Mouse (Mus musculus) heart, embryonic 12.5 days (tissue): ENCODE results near the gene Tubb3. TPM values are rescaled to one million over a fixed set of nuclear protein-coding genes. Genes with fewer than 3 reads are reported as not detected.

ENCODE experiments used
- ATAC-seq: fragments of 200-750 bp; cut with Nextera tagmentation; 2 replicates; pipeline ENCODE4 v1.8.0; 2017; ENCODE audit warnings: moderate TSS enrichment, moderate library complexity; ENCODE audit not compliant: insufficient number of reproducible peaks, low FRiP score
- H3K27ac ChIP-seq: fragments of 300-500 bp; sonication (generic); 2 replicates; pipeline ENCODE4 v1.5.1; 2016; ENCODE audit warnings: mild to moderate bottlenecking, moderate library complexity; ENCODE audit not compliant: poor library complexity, severe bottlenecking
- H3K27me3 ChIP-seq: fragments of 300-500 bp; sonication (generic); replicated peaks from 2 replicates; pipeline ENCODE4 v1.6.1; 2016; ENCODE audit warnings: mild to moderate bottlenecking, moderate library complexity
- H3K36me3 ChIP-seq: fragments of 300-500 bp; sonication (generic); 2 replicates; pipeline ENCODE4 v1.6.1; 2016; ENCODE audit warnings: mild to moderate bottlenecking, moderate library complexity
- H3K4me1 ChIP-seq: fragments of 300-500 bp; sonication (generic); replicated peaks from 2 replicates; pipeline ENCODE4 v1.6.1; 2016; ENCODE audit warnings: mild to moderate bottlenecking
- H3K4me2 ChIP-seq: fragments of 300-500 bp; sonication (generic); 2 replicates; pipeline ENCODE4 v1.6.1; 2016; ENCODE audit warnings: mild to moderate bottlenecking, moderate library complexity
- H3K4me3 ChIP-seq: fragments of 300-500 bp; sonication (generic); 2 replicates; pipeline ENCODE4 v1.5.1; 2016; ENCODE audit warnings: mild to moderate bottlenecking
- H3K9ac ChIP-seq: fragments of 300-500 bp; sonication (generic); 2 replicates; pipeline ENCODE4 v1.6.1; 2016; ENCODE audit warnings: mild to moderate bottlenecking, moderate library complexity
- H3K9me3 ChIP-seq: fragments of 300-500 bp; sonication (generic); replicated peaks from 2 replicates; pipeline ENCODE4 v1.6.1; 2016; ENCODE audit warnings: mild to moderate bottlenecking, moderate library complexity
- WGBS: fragments of 180-500 bp; shearing (Covaris S2); methylation state at CpG from one replicate; pipeline ENCODE4 v1.1.7; 2016; 5-methylcytosine and 5-hydroxymethylcytosine counted together
- polyA plus RNA-seq: library from polyadenylated mRNA; unstranded; fragments of >200 nt; fragmentation: Nextera tagmentation; extraction: Ambion mirVana; gene quantifications from 2 replicates; pipeline ENCODE4 v1.2.1, GENCODE M21; 2016

Gene Tubb3
- polyA plus RNA-seq, 1 experiment from 2014 or later = 9.1 TPM

- WGBS = 85% methylated on average over 13 of the region's 13 CpGs
- 0 out of 2 replicates have a peak, but pooled peaks have one; percentile 12 for ATAC-seq
- no peak overlapping the region for H3K4me2 ChIP-seq
Measured at GRCm38 (mm10) chr8:123398308-123398707, 12.9 kb upstream of the Tubb3 start.

GRCm38 (mm10) chr8:123401936-123402335, 9.3 kb upstream of the Tubb3 start:
- Histone ChIP-seq H3K9me3 (no peaks in the 10 kb centered on the region), H3K4me1 (peaks cover 10% of the 10 kb centered on the region), H3K27me3 (no peaks in the 10 kb centered on the region), H3K4me2 (no peak overlapping the region), H3K9ac (no peak overlapping the region), H3K4me3 (no peak overlapping the region), H3K27ac (no peak overlapping the region), H3K36me3 (peaks cover 67% of the 10 kb centered on the region)
- 92% methylated on average over 9 of the region's 9 CpGs for WGBS
- no peak for ATAC-seq

More at GRCm38 (mm10) chr8:123398308-123398707, 12.9 kb upstream of the Tubb3 start:
- H3K4me1 ChIP-seq = no peaks in the 10 kb centered on the region
- H3K36me3 ChIP-seq = peaks cover 100% of the 10 kb centered on the region
- no peaks in the 10 kb centered on the region for H3K9me3 ChIP-seq
- H3K9ac ChIP-seq = no peak overlapping the region
- no peaks in the 10 kb centered on the region for H3K27me3 ChIP-seq
- no peak overlapping the region for H3K4me3 ChIP-seq
- no peak overlapping the region for H3K27ac ChIP-seq

GRCm38 (mm10) chr8:123402730-123403326, 8.4 kb upstream of the Tubb3 start:
- Histone ChIP-seq H3K4me1 (peaks cover 16% of the 10 kb centered on the region), H3K9me3 (no peaks in the 10 kb centered on the region), H3K4me3 (no peak overlapping the region), H3K4me2 (no peak overlapping the region), H3K36me3 (peaks cover 58% of the 10 kb centered on the region), H3K27me3 (peaks cover 5% of the 10 kb centered on the region; the same call in 1 of the 2 replicates), H3K9ac (no peak overlapping the region), H3K27ac (no peak overlapping the region)
- WGBS = 87% methylated on average over 9 of the region's 9 CpGs
- no peak for ATAC-seq

DNA sequence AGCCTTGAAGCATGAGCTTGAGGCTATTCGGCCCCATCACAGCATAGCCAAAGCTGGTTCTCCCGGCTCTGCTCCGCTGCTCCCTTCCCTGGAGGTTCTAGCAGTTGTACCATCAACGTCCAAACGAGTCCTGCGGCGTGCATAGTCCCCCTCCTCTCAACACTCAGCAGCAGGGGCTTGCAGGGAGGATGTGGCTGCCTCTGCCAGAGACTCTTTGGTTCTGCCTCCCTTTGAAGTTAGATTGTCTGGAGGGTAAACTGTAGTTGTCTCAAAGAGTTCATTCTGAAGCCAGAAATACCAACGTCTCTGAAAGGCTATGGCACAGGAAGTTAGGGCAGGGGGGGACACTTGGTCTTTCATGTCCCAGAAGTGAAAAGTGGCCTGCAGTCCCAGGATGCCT, 6.7 kb upstream of the Tubb3 start:
- ATAC-seq = no peak
- 48% methylated on average over 8 of the region's 8 CpGs for WGBS
- H3K4me3 ChIP-seq = no peak overlapping the region
- H3K36me3 ChIP-seq = peaks cover 41% of the 10 kb centered on the region
- H3K27me3 ChIP-seq = peaks cover 10% of the 10 kb centered on the region; the same call in 1 of the 2 replicates
- H3K27ac ChIP-seq = no peak overlapping the region
- H3K9me3 ChIP-seq = no peaks in the 10 kb centered on the region
- H3K9ac ChIP-seq = no peak overlapping the region
- H3K4me1 ChIP-seq = peaks cover 32% of the 10 kb centered on the region
- no peak overlapping the region for H3K4me2 ChIP-seq

DNA sequence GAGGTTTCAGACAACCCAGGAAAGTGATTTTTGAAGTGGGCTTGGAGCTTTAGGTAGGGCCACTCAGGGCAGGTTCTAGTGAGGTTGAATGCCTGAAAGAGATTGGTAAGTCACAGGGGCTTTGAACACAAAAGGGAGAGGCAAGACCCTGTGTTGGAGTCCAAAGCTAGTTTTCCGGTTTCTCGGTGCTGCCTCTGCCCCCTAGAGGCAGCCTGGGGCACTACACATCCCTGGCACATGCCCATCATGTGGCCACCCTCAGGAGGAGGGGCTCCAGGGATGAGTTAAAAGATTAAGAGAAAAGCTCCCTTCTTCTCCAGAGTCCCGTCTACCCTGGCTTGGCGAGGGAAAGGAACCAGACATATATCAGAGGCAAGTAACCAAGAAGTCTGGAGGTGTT, 4.4 kb upstream of the Tubb3 start, which contains the start of gene Mc1r:
Gene Mc1r, plus strand, starts transcription at position 322 of the 400 bp plus-strand sequence.
- no peak for ATAC-seq
- Histone ChIP-seq H3K9me3 (no peaks in the 10 kb centered on the region), H3K4me1 (peaks cover 55% of the 10 kb centered on the region), H3K36me3 (peaks cover 18% of the 10 kb centered on the region), H3K4me2 (no peak within 1 kb of the TSS), H3K4me3 (no peak within 1 kb of the TSS), H3K27me3 (peaks cover 28% of the 10 kb centered on the region), H3K27ac (no peak within 1 kb of the TSS), H3K9ac (no peak within 1 kb of the TSS)
- WGBS = 10% methylated on average over 4 of the region's 4 CpGs

- Histone ChIP-seq H3K27ac (no peak overlapping the region), H3K9ac (no peak overlapping the region), H3K4me3 (no peak overlapping the region), H3K4me1 (peaks cover 56% of the 10 kb centered on the region), H3K9me3 (no peaks in the 10 kb centered on the region), H3K36me3 (peaks cover 10% of the 10 kb centered on the region), H3K4me2 (no peak overlapping the region), H3K27me3 (peaks cover 36% of the 10 kb centered on the region)
- no peak for ATAC-seq
- 89% methylated on average over 13 of the region's 13 CpGs for WGBS
Measured at GRCm38 (mm10) chr8:123407612-123408011, 3.6 kb upstream of the Tubb3 start.

GRCm38 (mm10) chr8:123408586-123409544, 2.4 kb upstream of the Tubb3 start:
- ATAC-seq = no peak
- Histone ChIP-seq H3K27ac (peak overlapping the region; percentile 64), H3K9me3 (no peaks in the 10 kb centered on the region), H3K36me3 (no peaks in the 10 kb centered on the region), H3K4me3 (no peak overlapping the region), H3K27me3 (peaks cover 49% of the 10 kb centered on the region), H3K9ac (no peak overlapping the region), H3K4me2 (peak overlapping the region; percentile 12), H3K4me1 (peaks cover 56% of the 10 kb centered on the region)
- 55% methylated on average over 9 of the region's 9 CpGs for WGBS

GRCm38 (mm10) chr8:123410049-123410587, 1.1 kb upstream of the Tubb3 start:
- ATAC-seq = peak; percentile 68; the same call in 1 of the 2 replicates
- Histone ChIP-seq H3K27ac (peak overlapping the region; percentile 64), H3K36me3 (no peaks in the 10 kb centered on the region), H3K9ac (no peak overlapping the region), H3K27me3 (peaks cover 55% of the 10 kb centered on the region), H3K4me3 (no peak overlapping the region), H3K4me2 (peak overlapping the region; percentile 12; the same call in 1 of the 2 replicates), H3K9me3 (no peaks in the 10 kb centered on the region), H3K4me1 (peaks cover 51% of the 10 kb centered on the region)
- WGBS = 62% methylated on average over 8 of the region's 8 CpGs

- Histone ChIP-seq H3K9ac (no peak overlapping the region), H3K27ac (no peak overlapping the region), H3K4me3 (peak overlapping the region; percentile 44), H3K4me1 (peaks cover 51% of the 10 kb centered on the region), H3K9me3 (no peaks in the 10 kb centered on the region), H3K36me3 (no peaks in the 10 kb centered on the region), H3K27me3 (peaks cover 55% of the 10 kb centered on the region), H3K4me2 (peak overlapping the region; percentile 65)
- no peak for ATAC-seq
- 14% methylated on average over 11 of the region's 11 CpGs for WGBS
Measured at GRCm38 (mm10) chr8:123410788-123411187, 436 bp upstream of the Tubb3 start.

DNA sequence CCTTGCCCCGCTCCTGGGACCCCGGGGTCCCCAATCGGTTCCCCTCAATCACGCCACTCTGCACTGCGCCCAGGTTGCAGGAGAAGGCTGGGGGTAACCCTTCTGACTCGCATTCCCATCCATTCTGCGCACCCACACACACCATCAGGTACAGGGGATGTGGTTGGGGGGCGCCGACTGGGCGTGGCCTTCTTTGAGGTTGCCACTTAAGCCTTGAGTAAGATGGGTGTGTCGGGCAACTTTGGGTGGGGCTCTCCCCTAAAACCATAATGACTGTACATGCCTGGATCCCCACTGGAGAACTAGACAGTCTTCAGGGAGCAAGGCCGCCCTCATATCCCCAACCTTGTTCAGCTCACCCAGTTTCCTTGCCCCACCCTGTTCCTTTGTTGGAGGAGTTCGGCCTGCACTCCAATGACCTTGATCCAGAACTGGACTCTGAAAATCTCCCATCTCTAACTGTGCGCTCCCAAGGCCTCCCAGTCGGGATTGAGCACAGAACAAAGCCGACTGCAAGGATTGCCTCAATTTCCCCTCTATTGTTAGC, 630 bp downstream of the Tubb3 start:
- peaks cover 51% of the 10 kb centered on the region for H3K4me1 ChIP-seq
- peak overlapping the region; percentile 35; the same call in 1 of the 2 replicates for H3K9ac ChIP-seq
- no peaks in the 10 kb centered on the region for H3K9me3 ChIP-seq
- 9% methylated on average over 16 of the region's 16 CpGs for WGBS
- H3K36me3 ChIP-seq = no peaks in the 10 kb centered on the region
- peak overlapping the region; percentile 65 for H3K4me2 ChIP-seq
- no peak for ATAC-seq
- peaks cover 55% of the 10 kb centered on the region for H3K27me3 ChIP-seq
- H3K27ac ChIP-seq = no peak overlapping the region
- peak overlapping the region; percentile 44 for H3K4me3 ChIP-seq
